Mouse (Mus musculus): ENCODE measurements around the gene Art4.

DNA sequence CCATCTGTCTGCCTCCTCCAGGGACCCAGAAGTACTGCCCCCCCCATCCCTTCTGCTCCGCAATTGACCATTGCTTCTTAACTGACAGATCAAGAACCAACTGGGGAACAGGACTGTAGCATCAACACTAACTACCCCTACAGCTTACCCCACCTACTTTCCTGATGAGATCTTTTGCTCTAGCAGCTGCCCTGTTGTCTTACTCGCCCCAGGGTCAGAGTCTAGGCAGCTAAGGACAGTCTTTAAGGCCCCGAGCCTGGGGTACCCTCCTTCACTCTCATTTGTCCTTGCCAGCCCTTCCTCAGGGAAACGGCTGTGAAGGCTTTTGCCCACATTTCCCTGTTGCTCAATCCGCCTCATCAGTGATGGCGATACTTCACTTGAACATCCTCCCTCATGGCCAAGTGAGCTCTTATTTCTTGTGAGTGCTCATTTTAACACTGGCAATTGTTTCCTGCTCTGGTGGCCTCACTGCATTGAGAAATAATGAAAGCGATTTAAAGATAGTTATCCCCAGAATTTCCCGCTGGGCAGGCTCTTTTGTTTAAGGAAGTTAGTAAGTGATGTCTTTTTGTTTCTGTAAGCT, 46.4 kb upstream of the Art4 start:
- TF ChIP-seq CTCF (IDR thresholded peaks at IDR 0.05; ENCODE audit: low read depth), result no peak
- no peak for TF ChIP-seq EP300 (IDR thresholded peaks at IDR 0.05; ENCODE audit: low read depth)
